Mouse (Mus musculus): Measurements from ENCODE around the gene Ube2f.

Ube2f gene

DNA sequence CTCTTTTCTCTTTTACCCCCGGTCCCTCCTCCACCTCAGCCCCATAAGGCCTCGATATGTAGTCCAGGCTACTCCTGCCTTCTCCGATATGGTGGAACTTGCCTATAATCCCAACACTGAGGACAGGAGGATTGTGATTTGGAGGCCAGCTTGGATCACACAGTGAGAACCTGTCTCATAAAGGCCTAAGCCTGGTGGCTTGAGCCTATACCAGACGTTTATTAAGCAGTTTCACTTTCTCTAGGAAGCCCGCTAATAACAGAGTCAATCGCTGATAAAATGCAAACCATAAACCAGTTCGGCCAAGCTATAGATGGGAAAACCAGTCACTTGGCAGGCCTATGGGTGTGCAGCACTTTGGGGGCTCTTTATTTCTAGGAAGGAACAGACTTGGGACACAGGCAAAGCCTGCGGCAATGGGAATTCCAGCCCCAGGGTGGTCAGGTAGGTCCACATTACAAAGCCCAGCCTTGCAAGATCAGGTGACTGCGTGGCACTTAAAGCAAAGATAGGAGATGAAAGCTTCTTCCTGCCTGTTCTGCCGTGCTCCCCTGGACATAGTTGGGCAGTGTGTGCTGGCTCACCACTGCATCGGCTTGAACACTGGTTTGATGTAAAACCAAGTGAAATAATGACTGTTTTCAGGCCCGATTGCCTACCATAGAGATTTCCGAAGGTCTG, 49.1 kb downstream of the Ube2f start:
- no peak for DNase-seq

DNA sequence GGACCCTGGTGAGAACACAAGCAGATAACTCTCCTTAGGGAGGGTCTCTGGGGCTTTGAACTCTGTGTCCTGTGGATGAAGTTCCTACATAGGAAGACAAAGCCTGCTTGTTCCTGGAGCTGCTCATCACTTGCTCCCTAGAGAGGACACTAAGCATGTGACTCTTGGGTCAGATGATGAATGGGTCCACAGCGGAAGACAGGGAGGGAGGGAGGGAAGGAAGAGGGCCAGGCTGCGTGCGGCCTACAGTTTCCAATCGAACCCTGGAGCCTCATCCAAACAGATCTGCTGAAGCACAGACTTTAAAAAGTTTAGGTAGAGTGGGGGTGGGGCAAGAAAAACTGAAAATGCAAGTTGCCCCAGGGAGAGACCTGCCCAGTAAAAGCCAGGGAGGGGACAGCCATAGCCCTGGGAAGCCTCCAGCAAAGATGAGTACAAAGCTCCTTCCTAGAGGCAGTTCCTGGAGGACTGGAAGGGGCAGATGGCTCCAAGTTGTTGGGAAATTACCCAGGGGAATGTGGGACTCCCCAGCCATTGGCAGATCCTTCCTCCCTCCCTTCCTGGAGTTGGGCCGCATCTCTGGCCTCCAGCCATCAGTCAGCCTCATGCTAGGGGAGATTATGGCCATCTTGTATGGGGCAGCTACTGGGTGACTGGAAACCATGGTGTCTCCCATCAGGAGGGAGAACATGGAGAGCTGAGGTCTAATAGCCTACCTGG, 49.8 kb downstream of the Ube2f start:
- DNase-seq: peak; percentile 28 to 50

GRCm38 (mm10) chr1:91301206-91301920, 51.3 kb downstream of the Ube2f start:
- DNase-seq: peak in 1 of 2 experiments; percentile 17

GRCm38 (mm10) chr1:91302021-91302420, 51.9 kb downstream of the Ube2f start:
- peak in 1 of 2 experiments; percentile 28 for DNase-seq

DNA sequence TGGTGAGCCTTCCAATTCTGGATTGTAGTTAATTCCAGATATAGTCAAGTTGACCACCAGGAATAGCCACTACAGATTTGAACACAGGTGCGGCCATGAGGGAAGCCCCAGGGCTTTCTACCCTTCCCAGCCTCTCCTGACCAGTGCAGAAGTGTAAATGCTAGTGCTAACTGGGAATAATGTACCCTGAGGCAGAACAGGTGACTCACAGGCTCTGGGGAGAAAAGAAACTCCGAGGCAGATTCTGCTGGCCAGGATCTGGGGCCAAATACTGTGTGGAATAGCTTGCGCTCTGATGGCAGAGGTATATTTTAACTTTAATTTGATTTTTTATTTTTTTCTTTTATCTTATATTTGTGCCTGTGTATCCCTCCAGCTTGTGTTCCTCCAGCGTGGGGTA, 54.5 kb downstream of the Ube2f start:
- DNase-seq: no peak

- DNase-seq: no peak
Measured at GRCm38 (mm10) chr1:91309366-91310085, 59.4 kb downstream of the Ube2f start.

DNA sequence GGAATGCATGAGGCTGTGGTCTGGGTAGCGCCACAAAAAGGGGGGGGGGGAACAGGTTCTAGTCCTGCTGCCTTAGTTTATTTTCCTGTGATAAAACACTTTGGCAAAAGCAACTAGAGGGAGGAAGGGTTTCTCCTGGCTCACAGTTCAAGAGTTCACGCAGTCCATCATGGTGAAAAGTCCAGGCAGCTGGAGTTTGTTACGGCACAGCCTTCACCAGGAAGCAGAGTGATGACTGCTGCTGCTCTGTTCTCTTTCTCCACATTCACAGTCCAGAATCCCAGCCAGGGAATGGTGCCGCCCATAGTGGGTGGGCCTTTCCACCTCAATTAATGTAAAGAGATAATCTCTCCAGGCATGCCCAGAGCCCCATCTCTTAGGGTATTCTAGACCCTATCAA, 62.2 kb downstream of the Ube2f start:
- DNase-seq: peak in 1 of 2 experiments; percentile 17

GRCm38 (mm10) chr1:91313251-91313650, 63.1 kb downstream of the Ube2f start:
- no peak for DNase-seq

GRCm38 (mm10) chr1:91317656-91318055, 67.6 kb downstream of the Ube2f start:
- no peak for DNase-seq

DNA sequence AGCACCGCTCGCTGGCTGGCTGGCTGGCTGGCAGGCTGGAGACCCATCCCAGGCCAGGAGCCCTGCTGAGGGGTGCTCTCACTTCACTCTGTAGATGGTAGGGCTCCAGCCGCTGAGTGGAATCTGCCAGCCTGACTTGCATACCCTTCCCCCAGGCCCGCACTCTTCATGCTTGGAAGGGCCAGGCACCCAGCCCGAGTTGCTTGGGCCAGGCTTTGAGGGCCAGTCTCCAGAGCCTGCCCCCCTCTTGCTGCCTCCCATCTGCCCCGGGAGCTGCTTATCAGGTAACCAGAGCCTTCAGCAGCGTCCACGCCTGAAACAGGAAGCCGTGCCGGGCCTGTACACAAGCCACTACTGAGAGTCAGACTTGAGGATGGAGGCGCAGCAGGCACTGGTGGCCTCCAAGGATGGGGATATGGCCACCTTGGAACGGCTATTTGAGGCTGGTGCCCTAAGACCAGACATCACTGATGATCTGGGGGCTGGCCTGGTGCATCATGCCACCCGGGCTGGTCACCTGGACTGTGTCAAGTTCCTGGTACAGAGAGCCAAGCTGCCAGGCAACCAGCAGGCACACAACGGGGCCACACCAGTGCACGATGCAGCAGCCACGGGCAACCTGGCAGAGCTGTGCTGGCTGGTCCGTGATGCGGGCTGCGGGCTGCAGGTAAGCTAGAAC, 71.8 kb downstream of the Ube2f start, which contains the start of gene Espnl:
Gene Espnl (plus strand): TSS at position 316 of the 679 bp plus-strand sequence.
- DNase-seq: no peak

DNA sequence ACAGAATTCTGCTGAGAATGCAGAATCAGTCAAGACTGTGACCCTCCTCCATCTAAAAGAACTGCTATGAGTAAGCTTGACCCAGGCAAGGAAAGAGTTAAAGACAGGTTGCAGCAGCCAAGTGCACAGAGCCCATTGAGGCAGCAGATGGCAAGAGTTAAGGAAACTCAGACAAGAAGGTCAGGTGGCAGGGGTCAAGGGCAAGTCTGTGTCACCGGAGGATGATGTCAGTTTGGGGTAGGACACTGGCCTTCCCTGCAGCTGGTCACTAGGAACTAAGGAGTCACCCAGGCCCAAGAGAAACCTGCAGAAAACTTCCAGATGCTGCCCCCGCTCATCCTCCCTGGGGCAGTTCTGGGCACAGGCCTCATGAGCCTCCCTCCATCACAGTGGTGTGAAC, 74.5 kb downstream of the Ube2f start:
- DNase-seq: no peak

GRCm38 (mm10) chr1:91325488-91326042, 75.5 kb downstream of the Ube2f start:
- no peak for DNase-seq

DNA sequence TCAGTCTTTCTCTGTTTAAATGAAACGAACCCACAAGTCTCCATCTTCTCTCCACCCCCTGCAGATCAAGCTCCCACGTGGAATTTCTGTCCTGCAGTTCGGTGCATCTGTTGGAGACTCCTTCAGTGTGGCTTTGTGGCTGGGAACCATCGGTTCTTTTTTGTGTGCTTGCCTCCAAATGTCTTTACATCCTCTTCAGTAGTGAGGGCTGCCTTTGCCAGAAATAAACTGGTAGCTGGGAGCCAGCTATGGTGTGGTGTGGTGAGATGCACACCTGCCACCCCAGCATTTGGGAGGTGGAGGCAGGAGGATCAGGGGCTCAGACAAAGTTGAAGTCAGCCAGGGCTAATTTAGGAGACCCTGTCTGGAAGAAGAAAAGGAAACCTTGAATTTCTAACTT, 82.0 kb downstream of the Ube2f start:
- no peak for DNase-seq

DNA sequence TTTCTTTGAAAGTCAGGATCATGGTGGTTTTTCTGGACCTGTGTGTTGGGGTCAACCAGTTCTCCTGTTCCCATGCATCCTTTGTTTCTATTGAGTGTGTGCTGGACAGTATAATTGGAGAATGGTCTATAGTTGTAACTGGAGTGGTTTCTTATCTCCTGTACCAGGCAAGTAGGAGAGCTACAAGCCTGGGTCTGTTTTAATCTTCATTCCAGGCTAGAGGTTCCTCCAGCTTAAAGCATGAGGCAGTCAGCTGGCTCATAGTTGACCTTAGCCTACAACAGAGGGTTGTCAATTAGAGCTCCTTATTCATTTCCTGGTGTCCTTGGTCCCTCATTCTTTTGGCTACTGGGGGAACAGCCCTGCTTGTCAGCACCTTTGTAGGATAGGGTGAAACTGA, 83.5 kb downstream of the Ube2f start:
- no peak for DNase-seq

DNA sequence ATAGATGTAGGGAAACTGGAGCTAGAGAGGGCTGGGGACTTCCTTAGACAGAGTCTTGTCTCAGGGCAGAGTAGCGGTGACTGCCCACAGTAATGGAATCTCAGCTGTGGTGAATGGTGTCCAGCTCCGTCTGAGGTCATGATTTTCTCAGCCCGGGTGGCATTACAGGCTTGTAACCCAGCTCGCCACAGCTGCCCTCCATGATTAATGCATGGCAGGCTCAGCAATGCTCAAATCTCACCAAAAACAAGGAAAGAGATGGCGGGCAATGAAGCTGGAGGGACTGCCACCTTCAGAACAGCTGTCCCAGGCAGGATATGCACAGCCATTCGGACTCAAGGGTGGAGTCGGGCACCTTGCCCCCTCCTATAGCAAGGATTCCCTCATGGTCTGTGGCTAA, 87.3 kb downstream of the Ube2f start:
- no peak for DNase-seq
